Mouse (Mus musculus) intestine, embryonic 14.5 days (tissue): Measurements from ENCODE around the gene Atf2. TPM values are rescaled to one million over a fixed set of nuclear protein-coding genes. Genes with fewer than 3 reads are reported as not detected.
A peak's percentile ranks its signal among the peaks of the same experiment; 100 is the strongest.

Experiments used
- ATAC-seq: fragments of 200-750 bp; cut with Nextera tagmentation; replicated peaks from 2 replicates; pipeline ENCODE4 v1.8.0; 2017; ENCODE audit warnings: low read depth, moderate number of reproducible peaks, moderate TSS enrichment, moderate library complexity; ENCODE audit not compliant: low FRiP score, low TSS enrichment
- DNase-seq: peaks from one replicate; pipeline ENCODE4 v3.0.0-alpha.2; 2018; ENCODE audit warnings: low spot score
- H3K27ac ChIP-seq: fragments of 300-500 bp; sonication (generic); 2 replicates; pipeline ENCODE4 v1.5.1; 2014; ENCODE audit warnings: low read depth, mild to moderate bottlenecking, control low read depth
- H3K27me3 ChIP-seq: fragments of 300-500 bp; sonication (generic); replicated peaks from 2 replicates; pipeline ENCODE4 v1.6.1; 2014; ENCODE audit warnings: low read length, control low read depth; ENCODE audit not compliant: control insufficient read depth, insufficient read depth
- H3K36me3 ChIP-seq: fragments of 300-500 bp; sonication (generic); 2 replicates; pipeline ENCODE4 v1.6.1; 2014; ENCODE audit warnings: low read length, control low read depth; ENCODE audit not compliant: control insufficient read depth, insufficient read depth
- H3K4me1 ChIP-seq: fragments of 300-500 bp; sonication (generic); replicated peaks from 2 replicates; pipeline ENCODE4 v1.6.1; 2014; ENCODE audit warnings: low read length, control low read depth, mixed read lengths; ENCODE audit not compliant: control insufficient read depth, insufficient read depth
- H3K4me2 ChIP-seq: fragments of 300-500 bp; sonication (generic); 2 replicates; pipeline ENCODE4 v1.6.1; 2014; ENCODE audit warnings: low read length
- H3K4me3 ChIP-seq: fragments of 300-500 bp; sonication (generic); 2 replicates; pipeline ENCODE4 v1.5.1; 2014; ENCODE audit warnings: low read depth, low read length, control low read depth, mixed read lengths
- H3K9ac ChIP-seq: fragments of 300-500 bp; sonication (generic); 2 replicates; pipeline ENCODE4 v1.6.1; 2014; ENCODE audit warnings: mild to moderate bottlenecking, low read length
- H3K9me3 ChIP-seq: fragments of 300-500 bp; sonication (generic); 2 replicates; pipeline ENCODE4 v1.6.1; 2016; ENCODE audit warnings: low read length, control low read depth; ENCODE audit not compliant: control insufficient read depth
- WGBS: fragments of 180-500 bp; shearing (Covaris S2); extraction: QIAGEN DNeasy Blood & Tissue Kit; methylation state at CpG from one replicate; pipeline ENCODE4 v1.1.7; 2014; 5-methylcytosine and 5-hydroxymethylcytosine counted together
- polyA plus RNA-seq: library from polyadenylated mRNA; unstranded; fragments of >200 nt; fragmentation: Nextera tagmentation; extraction: Ambion mirVana; gene quantifications from 2 replicates; pipeline ENCODE4 v1.2.1, GENCODE M21; 2014

Atf2 gene
- polyA plus RNA-seq = 69.4 and 74.7 TPM in 2 replicates

DNA sequence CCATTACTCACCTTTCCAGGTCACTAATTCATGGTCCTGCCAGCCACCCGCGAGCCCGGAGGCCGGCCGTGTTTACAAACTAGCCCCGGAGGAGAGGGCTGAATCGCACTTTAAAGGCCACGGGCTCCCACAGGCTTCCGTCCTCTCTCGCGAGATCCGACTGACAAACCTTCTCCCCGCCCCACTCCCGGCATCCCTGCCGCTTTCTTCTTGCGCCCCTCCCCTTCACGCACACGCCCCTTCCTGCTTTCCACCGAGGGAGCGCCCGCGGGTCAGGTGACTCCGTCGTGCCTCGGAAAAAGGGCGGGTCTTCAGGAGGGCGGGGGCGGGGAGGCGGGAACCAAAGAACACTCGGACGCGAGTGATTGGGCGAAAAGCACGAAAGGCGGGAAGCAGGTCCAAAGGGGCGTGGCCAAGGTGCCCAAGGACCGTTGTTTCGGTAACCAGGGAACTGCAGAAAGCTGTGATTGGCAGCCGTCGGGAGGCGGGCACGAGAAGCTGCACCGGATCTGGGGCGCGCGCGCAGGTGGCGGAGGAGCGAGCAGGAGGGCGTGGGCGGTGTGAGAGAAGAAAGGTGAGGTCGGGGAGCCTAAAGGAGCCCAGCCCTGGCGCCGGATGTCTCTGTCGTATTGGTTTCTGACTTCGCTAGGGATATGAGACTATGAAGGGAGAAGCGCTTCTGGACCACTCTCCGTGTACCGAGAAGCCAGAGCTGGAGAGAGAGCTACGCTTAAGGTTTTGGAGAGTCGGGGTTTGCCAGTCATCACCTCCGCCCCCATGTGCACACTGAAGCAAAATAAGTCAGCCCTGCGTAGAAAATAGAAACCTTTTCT, at the start of gene Atf2:
Atf2 (minus strand) TSS at position 176 of the 833 bp plus-strand sequence.
- H3K4me1 ChIP-seq = no peaks in the 10 kb centered on the region
- under 1% methylated on average over 60 of the region's 63 CpGs for whole genome bisulfite sequencing
- H3K27ac ChIP-seq = peak within 1 kb of the TSS; percentile 88
- H3K36me3 ChIP-seq = no peaks in the 10 kb centered on the region
- DNase-seq (peak; percentile 97), ATAC-seq (peak; percentile 95)
- H3K4me3 ChIP-seq = peak within 1 kb of the TSS; percentile 97
- peak within 1 kb of the TSS; percentile 94 for H3K9ac ChIP-seq
- peak within 1 kb of the TSS; percentile 64 for H3K4me2 ChIP-seq
- no peaks in the 10 kb centered on the region for H3K27me3 ChIP-seq
- no peaks in the 10 kb centered on the region for H3K9me3 ChIP-seq

DNA sequence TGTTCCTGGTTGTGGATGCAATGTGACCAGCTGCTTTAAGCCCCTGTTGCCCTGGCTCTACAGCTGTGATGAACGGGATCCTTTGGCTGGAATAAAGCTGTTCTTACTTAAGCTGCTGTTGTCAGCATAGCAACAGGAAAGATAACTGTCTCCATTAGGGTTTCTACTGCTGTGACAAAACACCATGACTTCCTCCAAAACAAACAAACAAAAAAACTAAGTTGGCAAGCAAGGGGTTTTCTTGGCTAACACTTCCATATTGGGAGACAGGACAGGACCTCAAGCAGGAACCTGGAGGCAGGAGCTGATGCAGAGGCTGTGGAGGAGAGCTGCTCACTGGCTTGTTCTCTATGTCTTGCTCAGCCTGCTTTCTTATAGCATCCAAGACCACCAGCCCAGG, 48.8 kb upstream of the Atf2 start:
- Histone ChIP-seq H3K27ac (no peak overlapping the region), H3K27me3 (no peaks in the 10 kb centered on the region), H3K9ac (no peak overlapping the region), H3K4me1 (no peaks in the 10 kb centered on the region), H3K9me3 (no peaks in the 10 kb centered on the region), H3K36me3 (no peaks in the 10 kb centered on the region), H3K4me3 (no peak overlapping the region), H3K4me2 (no peak overlapping the region)
- no peak for ATAC-seq
- 59% methylated on average over 1 of the region's 1 CpGs for WGBS
- DNase-seq = no peak

GRCm38 (mm10) chr2:73940471-73940870, 48.0 kb upstream of the Atf2 start:
- DNase-seq (no peak), ATAC-seq (no peak)
- Histone ChIP-seq H3K4me1 (no peaks in the 10 kb centered on the region), H3K27ac (no peak overlapping the region), H3K4me2 (no peak overlapping the region), H3K36me3 (no peaks in the 10 kb centered on the region), H3K4me3 (no peak overlapping the region), H3K27me3 (no peaks in the 10 kb centered on the region), H3K9ac (no peak overlapping the region), H3K9me3 (no peaks in the 10 kb centered on the region)
- 73% methylated on average over 7 of the region's 7 CpGs for WGBS

DNA sequence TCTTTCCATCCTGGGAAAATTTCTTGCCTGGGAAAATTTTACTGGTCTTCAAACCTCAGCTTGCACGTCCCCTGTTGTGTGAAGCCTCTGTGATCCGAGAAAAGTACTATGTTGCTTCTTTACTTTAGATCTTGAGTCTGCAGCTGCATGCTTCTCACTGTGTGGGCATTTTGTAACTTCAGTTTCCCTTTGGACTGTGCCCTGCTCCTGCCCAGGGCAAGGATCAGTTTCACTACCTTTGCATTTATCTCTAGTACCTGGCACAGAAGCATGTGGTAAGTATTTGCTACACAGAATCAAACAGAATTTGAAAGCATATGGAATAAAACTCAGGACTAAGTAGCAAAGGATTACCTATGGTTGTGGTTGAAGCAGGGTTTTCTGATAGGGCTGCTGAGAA, 46.5 kb upstream of the Atf2 start:
- WGBS = 88% methylated on average over 2 of the region's 2 CpGs
- ATAC-seq = no peak
- H3K9ac ChIP-seq = no peak overlapping the region

DNA sequence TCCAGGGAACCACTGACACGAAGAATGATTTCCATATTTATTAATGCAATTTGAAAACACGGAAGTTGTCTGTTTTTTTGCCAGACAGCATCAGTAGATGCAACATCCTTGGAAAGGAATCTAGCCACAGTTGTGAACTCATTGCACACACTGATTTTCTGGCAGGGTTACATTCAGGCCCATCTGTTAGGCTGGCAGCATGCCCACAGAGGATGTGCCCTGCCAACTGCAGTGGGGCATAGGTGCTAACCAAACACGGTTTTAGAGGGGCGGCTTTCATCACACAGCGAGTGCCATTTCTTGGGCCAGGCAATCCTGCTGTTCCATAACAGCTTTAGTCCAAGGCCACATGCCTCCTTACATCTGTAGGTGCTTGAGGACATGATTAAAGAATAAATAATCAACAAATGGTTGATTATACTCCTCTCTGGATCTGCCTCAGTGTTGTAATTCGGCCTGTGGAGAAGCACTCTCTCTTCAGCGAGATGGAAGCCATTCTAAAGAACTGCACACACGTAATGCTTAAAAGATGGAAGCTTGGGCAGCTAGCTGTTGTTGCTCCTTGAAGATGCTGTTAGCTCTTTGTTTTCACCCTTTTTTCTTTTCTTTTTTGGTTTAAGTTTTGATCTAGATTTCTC, 40.4 kb upstream of the Atf2 start:
- Histone ChIP-seq H3K36me3 (no peaks in the 10 kb centered on the region), H3K9me3 (no peaks in the 10 kb centered on the region), H3K4me1 (no peaks in the 10 kb centered on the region), H3K27ac (no peak overlapping the region), H3K4me3 (no peak overlapping the region), H3K9ac (no peak overlapping the region), H3K4me2 (no peak overlapping the region), H3K27me3 (no peaks in the 10 kb centered on the region)
- DNase-seq (no peak), ATAC-seq (no peak)
- WGBS = 85% methylated on average over 8 of the region's 8 CpGs

More for the DNA sequence above, 46.5 kb upstream of the Atf2 start:
- Histone ChIP-seq H3K27ac (no peak overlapping the region), H3K4me3 (no peak overlapping the region), H3K4me1 (no peaks in the 10 kb centered on the region), H3K27me3 (no peaks in the 10 kb centered on the region), H3K36me3 (no peaks in the 10 kb centered on the region), H3K9me3 (no peaks in the 10 kb centered on the region), H3K4me2 (no peak overlapping the region)
- DNase-seq = no peak

- H3K9ac ChIP-seq = no peak overlapping the region
- ATAC-seq = no peak
Measured at GRCm38 (mm10) chr2:73927711-73928110, 35.3 kb upstream of the Atf2 start.

DNA sequence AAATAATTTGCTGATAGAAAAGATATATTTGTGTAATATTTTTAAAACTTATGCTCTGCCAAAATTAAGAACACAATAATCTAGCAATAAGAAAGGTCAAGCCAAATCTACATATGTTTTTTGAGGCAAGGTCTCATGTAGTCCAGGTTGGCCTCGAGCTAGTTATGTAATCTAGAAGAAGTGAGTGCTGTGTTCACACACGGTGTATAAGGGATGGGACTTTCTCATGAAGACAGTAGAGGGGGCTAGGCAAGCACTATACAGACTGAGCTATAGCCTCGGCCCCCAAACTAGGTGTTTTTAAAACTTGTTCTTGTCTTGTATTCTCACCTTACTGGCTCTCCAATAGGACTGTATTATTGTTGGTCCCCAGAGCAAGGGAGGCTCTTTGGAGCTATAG, 33.1 kb upstream of the Atf2 start:
- H3K4me1 ChIP-seq = no peaks in the 10 kb centered on the region
- no peak for DNase-seq
- H3K9me3 ChIP-seq = no peaks in the 10 kb centered on the region
- no peaks in the 10 kb centered on the region for H3K27me3 ChIP-seq
- no peak overlapping the region for H3K9ac ChIP-seq
- H3K4me3 ChIP-seq = no peak overlapping the region
- H3K27ac ChIP-seq = no peak overlapping the region
- H3K4me2 ChIP-seq = no peak overlapping the region
- no peaks in the 10 kb centered on the region for H3K36me3 ChIP-seq
- 75% methylated on average over 3 of the region's 3 CpGs for WGBS
- no peak for ATAC-seq

More at GRCm38 (mm10) chr2:73927711-73928110, 35.3 kb upstream of the Atf2 start:
- no peak overlapping the region for H3K4me2 ChIP-seq
- H3K36me3 ChIP-seq = no peaks in the 10 kb centered on the region
- no peaks in the 10 kb centered on the region for H3K4me1 ChIP-seq
- H3K4me3 ChIP-seq = no peak overlapping the region
- H3K27ac ChIP-seq = no peak overlapping the region
- no peaks in the 10 kb centered on the region for H3K27me3 ChIP-seq
- no peak for DNase-seq
- H3K9me3 ChIP-seq = no peaks in the 10 kb centered on the region

GRCm38 (mm10) chr2:73925089-73925488, 32.6 kb upstream of the Atf2 start:
- ATAC-seq = 0 out of 2 replicates have a peak, but pooled peaks have one; percentile 27
- peak; percentile 74 for DNase-seq
- Histone ChIP-seq H3K9me3 (no peaks in the 10 kb centered on the region), H3K4me1 (no peaks in the 10 kb centered on the region), H3K27ac (no peak overlapping the region), H3K27me3 (no peaks in the 10 kb centered on the region), H3K4me2 (no peak overlapping the region), H3K4me3 (no peak overlapping the region), H3K9ac (no peak overlapping the region), H3K36me3 (no peaks in the 10 kb centered on the region)
- WGBS = 19% methylated on average over 5 of the region's 5 CpGs
